Mouse (Mus musculus) kidney, adult 2 months (tissue): Measurements from ENCODE around the gene Aco1. TPM values are rescaled to one million over a fixed set of nuclear protein-coding genes. Genes with fewer than 3 reads are reported as not detected.
A peak's percentile ranks its signal among the peaks of the same experiment; 100 is the strongest.

ENCODE experiments used
- DNase-seq: peaks from one replicate; pipeline ENCODE4 v3.0.0; 2021
- H3K27ac ChIP-seq: fragments of 200-500 bp; 2 replicates; pipeline ENCODE4 v1.5.1; 2012; ENCODE audit warnings: low read depth, low read length, control low read depth, inconsistent platforms; ENCODE audit not compliant: insufficient read depth
- H3K27me3 ChIP-seq: fragments of 200-500 bp; replicated peaks from 2 replicates; pipeline ENCODE4 v1.6.1; 2012; ENCODE audit warnings: mild to moderate bottlenecking, moderate library complexity, low read length, inconsistent platforms; ENCODE audit not compliant: control insufficient read depth, insufficient read depth
- H3K36me3 ChIP-seq: fragments of 200-500 bp; 2 replicates; pipeline ENCODE4 v1.6.1; 2012; ENCODE audit warnings: mild to moderate bottlenecking, moderate library complexity, low read length, inconsistent platforms; ENCODE audit not compliant: control insufficient read depth, insufficient read depth
- H3K4me1 ChIP-seq: fragments of 200-500 bp; 2 replicates; pipeline ENCODE4 v1.6.1; 2011; ENCODE audit warnings: low read length; ENCODE audit not compliant: control insufficient read depth, insufficient read depth
- H3K4me3 ChIP-seq: fragments of 200-500 bp; 2 replicates; pipeline ENCODE4 v1.5.1; 2011; ENCODE audit warnings: mild to moderate bottlenecking, low read depth, low read length, control low read depth; ENCODE audit not compliant: insufficient read depth
- CTCF ChIP-seq: fragments of 200-500 bp; conservative IDR thresholded peaks from 2 replicates; pipeline ENCODE4 v1.5.1; 2011; ENCODE audit warnings: low read depth, mild to moderate bottlenecking, control low read depth, low read length, moderate library complexity, mixed read lengths; ENCODE audit not compliant: insufficient read depth, insufficient read length
- POLR2A ChIP-seq: fragments of 200-500 bp; IDR thresholded peaks from one replicate; pipeline ENCODE4 v1.6.1; 2011; ENCODE audit warnings: low read depth, low read length, control low read depth
- WGBS: fragments of 180-500 bp; shearing (Covaris S2); methylation state at CpG from one replicate; pipeline ENCODE4 v1.1.7; 2018; 5-methylcytosine and 5-hydroxymethylcytosine counted together
- polyA plus RNA-seq: library from polyadenylated mRNA; depleted of rRNA; stranded (reverse); fragments of >200 nt; gene quantifications from 2 replicates; pipeline ENCODE4 v1.2.3, GENCODE M21; 2012

The Aco1 gene
- polyA plus RNA-seq, 1 experiment: 179 TPM

DNA sequence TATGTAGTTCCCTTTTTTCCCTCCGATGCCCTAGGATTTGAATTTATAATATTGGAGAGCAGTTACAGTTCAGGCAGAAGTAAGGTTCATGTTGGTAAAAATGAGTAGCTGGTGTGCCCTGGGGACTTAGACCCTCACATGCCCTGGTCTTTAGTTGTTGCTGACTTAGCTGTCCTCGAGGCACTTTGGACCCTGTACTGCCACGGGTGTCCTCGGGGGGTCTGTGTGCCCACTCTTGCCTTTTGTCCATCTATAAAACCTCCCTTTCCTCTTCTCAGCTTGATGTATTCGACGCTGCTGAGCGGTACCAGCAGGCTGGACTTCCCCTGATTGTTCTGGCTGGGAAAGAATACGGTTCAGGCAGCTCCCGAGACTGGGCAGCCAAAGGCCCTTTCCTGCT is 50.6 kb downstream of the Aco1 start:
- Histone ChIP-seq H3K27me3 (no peaks in the 10 kb centered on the region), H3K4me3 (no peak overlapping the region), H3K27ac (peak overlapping the region; percentile 15; the same call in 1 of the 2 replicates), H3K36me3 (no peaks in the 10 kb centered on the region; the same call in 1 of the 2 replicates), H3K4me1 (no peaks in the 10 kb centered on the region; the same call in 1 of the 2 replicates)
- peak; percentile 55 for DNase-seq
- no peak for TF ChIP-seq POLR2A
- no peak for TF ChIP-seq CTCF
- 53% methylated on average over 9 of the region's 9 CpGs for WGBS

DNA sequence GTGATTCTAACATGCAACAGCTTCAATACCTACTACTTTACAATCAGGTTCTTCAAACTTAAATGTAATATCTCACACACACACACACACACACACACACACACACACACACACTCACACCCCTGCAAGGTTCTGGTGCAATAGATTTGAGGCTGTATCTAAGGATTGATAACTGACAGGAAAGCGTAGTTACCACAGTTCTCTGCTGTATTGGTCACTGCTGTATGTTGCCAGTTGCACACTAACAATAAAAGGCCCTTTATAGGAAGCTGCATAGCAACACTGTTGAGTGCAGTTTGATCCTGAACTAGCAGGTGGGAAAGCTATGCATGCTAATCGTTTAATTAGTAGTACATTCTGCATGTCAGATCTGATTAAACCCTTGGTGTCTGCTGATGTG is 52.5 kb downstream of the Aco1 start:
- 81% methylated on average over 2 of the region's 2 CpGs for WGBS
- Histone ChIP-seq H3K27me3 (no peaks in the 10 kb centered on the region), H3K36me3 (no peaks in the 10 kb centered on the region), H3K4me1 (no peaks in the 10 kb centered on the region; the same call in 1 of the 2 replicates), H3K27ac (no peak overlapping the region), H3K4me3 (no peak overlapping the region)
- no peak for TF ChIP-seq CTCF
- TF ChIP-seq POLR2A: no peak
- DNase-seq: no peak

DNA sequence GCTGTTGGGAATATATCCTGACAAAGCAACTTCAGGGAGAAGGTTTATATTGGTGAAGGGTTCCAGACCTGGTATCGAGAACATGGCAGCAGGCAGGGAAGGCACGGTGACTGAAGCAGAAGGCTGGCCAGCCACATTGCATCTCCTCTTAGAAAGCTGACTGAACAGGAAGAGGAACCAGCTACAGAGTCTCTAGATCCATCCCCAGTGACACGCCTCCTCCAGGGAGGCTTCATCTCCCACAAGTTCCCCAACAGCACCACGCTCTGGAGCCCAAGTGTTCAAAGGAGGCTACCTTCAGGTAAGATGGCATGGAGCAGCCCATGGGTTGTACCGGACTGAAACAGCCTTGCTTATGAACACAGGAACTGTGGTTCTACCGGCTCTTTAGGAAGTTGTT is 59.3 kb downstream of the Aco1 start:
- TF ChIP-seq CTCF (no peak), POLR2A (no peak)
- H3K36me3 ChIP-seq: peaks cover 4% of the 10 kb centered on the region
- no peak overlapping the region for H3K27ac ChIP-seq
- WGBS: 90% methylated on average over 6 of the region's 6 CpGs
- no peak overlapping the region for H3K4me3 ChIP-seq
- no peaks in the 10 kb centered on the region for H3K27me3 ChIP-seq
- H3K4me1 ChIP-seq: no peaks in the 10 kb centered on the region
- no peak for DNase-seq

DNA sequence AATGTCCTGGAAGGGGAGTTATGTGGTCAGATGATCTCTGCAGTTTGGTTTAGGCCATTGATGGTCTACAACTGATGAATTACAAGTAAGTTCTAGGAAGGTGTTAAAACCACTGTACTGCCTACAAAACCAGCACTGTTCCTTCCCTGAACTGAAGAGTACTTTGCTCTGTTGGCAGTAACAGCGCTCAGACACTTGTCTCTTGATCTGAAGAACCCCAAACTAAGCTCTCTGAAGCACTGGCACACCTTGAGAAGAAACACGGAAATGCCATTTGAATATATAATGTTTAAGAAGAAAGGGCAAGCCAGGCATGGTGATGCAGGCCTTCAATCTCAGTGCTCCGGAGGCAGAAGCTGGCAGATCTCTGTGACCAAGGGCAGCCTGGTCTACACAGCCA is 61.5 kb downstream of the Aco1 start:
- WGBS: 74% methylated on average over 3 of the region's 3 CpGs
- no peak overlapping the region for H3K4me3 ChIP-seq
- peaks cover 5% of the 10 kb centered on the region for H3K36me3 ChIP-seq
- no peak for TF ChIP-seq POLR2A
- TF ChIP-seq CTCF: no peak
- H3K4me1 ChIP-seq: no peaks in the 10 kb centered on the region
- no peaks in the 10 kb centered on the region for H3K27me3 ChIP-seq
- no peak for DNase-seq
- no peak overlapping the region for H3K27ac ChIP-seq

DNA sequence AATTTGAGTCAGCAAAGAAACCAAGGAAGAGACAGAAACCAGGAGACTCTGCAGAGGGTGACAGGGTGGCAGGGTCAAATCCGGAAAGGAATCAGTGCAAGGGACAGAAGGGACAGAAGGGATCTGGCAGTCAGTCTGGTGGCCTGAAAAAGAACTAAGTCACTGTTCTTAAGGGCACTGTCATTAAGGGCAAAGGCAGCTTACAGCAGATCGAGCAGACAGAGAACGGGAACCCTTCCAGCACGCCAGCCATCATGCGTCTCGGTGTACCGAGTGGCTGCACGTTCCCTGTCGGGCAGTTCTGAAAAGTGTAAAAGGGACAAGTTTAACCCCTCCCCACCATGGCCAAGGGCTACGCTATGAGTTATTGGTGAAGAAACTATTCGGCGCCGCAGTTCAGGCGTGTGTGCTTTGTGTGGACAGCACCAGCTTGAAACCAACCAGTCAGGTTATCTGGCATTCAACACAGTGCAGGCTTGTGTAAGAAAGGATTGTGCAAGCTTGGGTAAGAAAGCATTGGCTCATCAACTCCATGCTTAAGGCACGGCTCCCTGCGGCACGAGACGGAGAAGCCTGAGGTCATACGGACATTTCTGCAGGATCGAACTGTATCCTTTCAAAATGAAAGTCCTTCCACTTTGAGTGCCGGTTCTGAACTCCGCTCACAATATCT is 62.5 kb downstream of the Aco1 start:
- 88% methylated on average over 22 of the region's 22 CpGs for WGBS
- H3K27me3 ChIP-seq: no peaks in the 10 kb centered on the region
- H3K4me3 ChIP-seq: no peak overlapping the region
- TF ChIP-seq CTCF: no peak
- TF ChIP-seq POLR2A: no peak
- H3K36me3 ChIP-seq: peaks cover 5% of the 10 kb centered on the region
- no peaks in the 10 kb centered on the region for H3K4me1 ChIP-seq
- H3K27ac ChIP-seq: no peak overlapping the region
- DNase-seq: no peak

DNA sequence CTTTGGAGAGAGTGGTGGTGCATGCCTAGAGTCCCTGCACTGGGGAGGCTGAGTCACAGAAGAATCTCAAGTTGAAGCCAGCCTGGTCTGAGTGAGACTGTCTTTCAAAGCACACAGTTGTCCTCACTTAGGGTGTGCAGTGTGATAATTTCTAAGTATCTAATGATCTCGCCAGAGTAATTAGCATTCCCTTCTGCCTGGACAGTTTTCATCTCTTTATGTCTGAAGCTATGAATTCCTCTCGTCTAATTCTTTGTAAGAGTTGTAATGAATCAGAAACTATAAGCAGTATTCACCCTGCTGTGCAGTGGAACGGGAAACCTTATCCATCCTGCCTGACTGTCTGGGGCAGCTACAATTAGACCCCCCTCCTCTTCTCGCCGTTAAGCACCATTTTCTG is 64.8 kb downstream of the Aco1 start:
- TF ChIP-seq POLR2A (no peak), CTCF (no peak)
- Histone ChIP-seq H3K4me1 (no peaks in the 10 kb centered on the region), H3K4me3 (no peak overlapping the region), H3K27me3 (no peaks in the 10 kb centered on the region), H3K36me3 (peaks cover 5% of the 10 kb centered on the region), H3K27ac (no peak overlapping the region)
- no peak for DNase-seq
- 73% methylated on average over 5 of the region's 5 CpGs for WGBS

DNA sequence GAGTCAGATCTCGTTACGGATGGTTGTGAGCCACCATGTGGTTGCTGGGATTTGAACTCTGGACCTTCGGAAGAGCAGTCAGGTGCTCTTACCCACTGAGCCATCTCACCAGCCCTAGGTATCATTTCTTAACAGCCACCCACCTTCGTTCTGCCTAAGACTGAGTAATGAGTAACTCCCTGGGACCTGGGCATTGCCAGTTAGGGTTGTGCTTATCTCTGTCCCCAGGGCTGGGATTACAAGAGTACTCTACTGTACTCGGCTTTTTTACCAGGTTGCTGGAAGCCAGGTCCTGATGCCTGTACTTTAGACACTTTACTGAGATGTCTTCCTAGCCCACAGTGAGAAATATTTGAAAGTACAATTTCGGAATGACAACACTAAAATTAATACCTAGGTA is 69.3 kb downstream of the Aco1 start:
- H3K36me3 ChIP-seq: peaks cover 2% of the 10 kb centered on the region
- no peaks in the 10 kb centered on the region for H3K27me3 ChIP-seq
- 61% methylated on average over 5 of the region's 6 CpGs for WGBS
- DNase-seq: peak; percentile 30
- no peaks in the 10 kb centered on the region for H3K4me1 ChIP-seq
- TF ChIP-seq CTCF: no peak
- no peak for TF ChIP-seq POLR2A
- no peak overlapping the region for H3K4me3 ChIP-seq
- H3K27ac ChIP-seq: no peak overlapping the region

DNA sequence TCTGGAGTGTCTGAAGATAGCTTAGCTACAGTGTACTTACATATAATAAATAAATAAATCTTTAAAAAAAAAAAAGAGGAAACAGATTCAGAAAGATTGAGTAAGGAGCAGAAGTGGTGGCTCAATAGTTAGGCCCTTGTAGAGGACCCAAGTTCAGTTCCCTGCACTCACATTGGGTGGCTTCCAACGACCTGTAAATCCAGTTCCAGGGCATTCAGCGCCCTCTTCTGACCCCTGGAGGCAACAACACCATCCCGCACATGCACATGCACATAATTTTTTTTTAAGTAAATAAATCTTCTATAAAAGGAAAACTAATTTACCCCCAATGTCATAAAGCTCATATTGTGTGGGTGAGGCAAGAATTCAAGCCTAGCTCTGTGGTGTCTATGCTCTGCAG is 75.0 kb downstream of the Aco1 start:
- H3K4me3 ChIP-seq: no peak overlapping the region
- H3K36me3 ChIP-seq: no peaks in the 10 kb centered on the region; the same call in 1 of the 2 replicates
- H3K4me1 ChIP-seq: no peaks in the 10 kb centered on the region
- DNase-seq: no peak
- TF ChIP-seq CTCF (0 out of 2 replicates have a peak, but pooled peaks have one; percentile 27), POLR2A (no peak)
- WGBS: 66% methylated on average over 3 of the region's 3 CpGs
- H3K27ac ChIP-seq: no peak overlapping the region
- no peaks in the 10 kb centered on the region for H3K27me3 ChIP-seq
